Mouse (Mus musculus): Measurements from ENCODE around the gene Dnah2. TPM values are rescaled to one million over a fixed set of nuclear protein-coding genes. Genes with fewer than 3 reads are reported as not detected.

Gene Dnah2
- polyA plus RNA-seq, 1 experiment from 2014 or later, result 6.9 TPM

DNA sequence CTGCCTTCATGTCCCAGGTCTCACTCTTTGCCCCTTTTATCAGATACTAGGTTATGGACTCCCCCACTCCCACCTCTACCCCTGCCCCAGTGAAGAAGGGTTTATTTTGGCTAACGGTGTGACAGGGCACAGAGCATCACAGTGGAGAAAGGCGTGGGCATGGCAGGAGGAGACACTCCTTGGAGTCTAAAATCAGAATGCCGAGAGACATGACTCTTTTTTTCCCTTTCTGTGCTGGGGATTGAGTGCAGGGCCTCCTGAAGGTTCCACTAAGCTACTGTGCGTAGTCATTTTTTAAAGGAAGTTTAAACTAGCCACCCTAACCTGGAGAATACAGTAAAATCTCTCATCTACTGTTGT lies 20.9 kb downstream of the Dnah2 start:
- Histone ChIP-seq H3K36me3 (ENCODE audit: control insufficient read depth, insufficient read depth, low read length) (no peaks in the 10 kb centered on the region), H3K9ac (replicated peaks; ENCODE audit: low read depth, low read length) (no peak overlapping the region), H3K9me3 (ENCODE audit: control insufficient read depth, low read length) (no peaks in the 10 kb centered on the region), H3K4me3 (ENCODE audit: low read depth, low read length) (no peak overlapping the region), H3K4me1 (ENCODE audit: control insufficient read depth, insufficient read depth, low read length) (peaks cover 11% of the 10 kb centered on the region), H3K27ac (ENCODE audit: low read depth, low read length) (peak overlapping the region; percentile 95), H3K27me3 (ENCODE audit: control insufficient read depth, insufficient read depth, low read length) (no peaks in the 10 kb centered on the region), H3K4me2 (ENCODE audit: low read depth, low read length) (no peak overlapping the region)
- 55% methylated on average over 4 of the region's 4 CpGs for WGBS
- no peak for ATAC-seq (ENCODE audit: low read depth)

DNA sequence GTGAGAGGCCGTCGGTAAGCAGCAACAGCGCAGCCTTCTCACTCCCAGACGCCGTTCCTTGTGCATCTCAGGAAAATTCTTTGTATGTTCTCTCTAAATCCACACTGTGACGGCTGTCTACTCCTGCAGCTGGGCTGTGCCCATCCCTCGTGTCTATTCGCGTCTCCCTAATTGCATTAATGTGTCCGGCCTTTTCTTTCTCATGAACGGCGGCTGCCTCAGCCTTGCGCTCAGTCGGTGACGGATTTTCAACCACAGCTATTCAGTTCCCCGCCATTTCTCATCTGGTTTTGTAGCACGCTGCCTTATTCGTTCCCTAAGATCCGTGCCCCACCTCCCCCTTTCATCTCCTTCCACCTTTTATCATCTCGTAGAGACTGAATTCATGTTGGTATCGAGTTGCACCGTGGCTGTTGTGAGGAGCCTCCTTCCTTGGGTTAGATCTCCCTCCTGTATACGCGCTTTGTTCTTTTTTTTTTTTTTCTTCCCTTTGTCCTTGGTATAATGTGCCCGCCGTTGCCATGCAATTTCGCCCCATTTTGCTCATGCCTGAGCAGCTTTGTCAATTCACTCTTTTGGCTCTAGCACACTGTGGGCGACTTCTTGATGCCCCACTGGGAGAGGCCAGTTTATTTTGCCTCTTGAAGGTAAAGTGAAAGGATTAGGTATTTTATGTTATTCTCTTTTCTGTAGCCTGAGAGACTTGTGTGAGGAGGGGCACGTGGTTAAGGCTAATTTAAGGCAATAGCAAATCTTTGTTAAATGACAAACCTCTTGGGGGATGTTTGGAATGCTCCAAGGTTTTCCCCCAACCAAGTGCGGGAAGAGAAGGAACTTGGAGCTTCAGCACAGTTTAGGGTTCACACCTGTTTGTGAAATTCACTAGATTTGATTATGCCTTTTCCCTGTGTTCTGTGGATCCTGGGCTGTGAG lies 21.5 kb downstream of the Dnah2 start:
- WGBS, result 2% methylated on average over 30 of the region's 30 CpGs

DNA sequence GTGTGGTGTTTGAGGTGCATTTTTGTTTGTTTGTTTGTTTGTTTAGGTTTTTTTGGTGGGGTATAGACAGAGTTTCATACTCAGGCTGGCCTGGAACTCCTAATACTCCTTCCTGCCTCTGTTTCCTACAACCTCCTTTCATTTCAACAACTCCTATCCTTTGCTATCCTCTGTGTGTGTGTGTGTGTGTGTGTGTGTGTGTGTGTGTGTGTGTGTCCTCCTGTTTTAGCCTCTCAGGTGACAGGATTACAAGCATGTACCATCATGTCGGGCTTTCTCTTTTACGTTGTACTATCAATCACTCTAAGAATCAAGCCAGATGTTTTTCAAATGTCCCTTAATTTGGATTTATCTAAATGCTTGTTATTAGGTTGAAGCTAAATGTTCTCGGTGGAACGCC lies 22.3 kb downstream of the Dnah2 start:
- Histone ChIP-seq H3K4me2 (ENCODE audit: low read depth, low read length) (peak overlapping the region; percentile 36), H3K9me3 (ENCODE audit: control insufficient read depth, low read length) (no peaks in the 10 kb centered on the region), H3K27me3 (ENCODE audit: control insufficient read depth, insufficient read depth, low read length) (no peaks in the 10 kb centered on the region), H3K4me1 (ENCODE audit: control insufficient read depth, insufficient read depth, low read length) (peaks cover 11% of the 10 kb centered on the region), H3K9ac (replicated peaks; ENCODE audit: low read depth, low read length) (peak overlapping the region; percentile 43), H3K36me3 (ENCODE audit: control insufficient read depth, insufficient read depth, low read length) (no peaks in the 10 kb centered on the region), H3K4me3 (ENCODE audit: low read depth, low read length) (no peak overlapping the region), H3K27ac (ENCODE audit: low read depth, low read length) (peak overlapping the region; percentile 95)
- 0 out of 2 replicates have a peak, but pooled peaks have one; percentile 14 for ATAC-seq (ENCODE audit: low read depth)
- 18% methylated on average over 4 of the region's 4 CpGs for WGBS

More for the DNA sequence above, 21.5 kb downstream of the Dnah2 start:
- Histone ChIP-seq H3K4me3 (ENCODE audit: low read depth, low read length) (peak overlapping the region; percentile 24), H3K9me3 (ENCODE audit: control insufficient read depth, low read length) (no peaks in the 10 kb centered on the region), H3K36me3 (ENCODE audit: control insufficient read depth, insufficient read depth, low read length) (no peaks in the 10 kb centered on the region), H3K9ac (replicated peaks; ENCODE audit: low read depth, low read length) (peak overlapping the region; percentile 43), H3K27me3 (ENCODE audit: control insufficient read depth, insufficient read depth, low read length) (no peaks in the 10 kb centered on the region), H3K4me2 (ENCODE audit: low read depth, low read length) (peak overlapping the region; percentile 36), H3K4me1 (ENCODE audit: control insufficient read depth, insufficient read depth, low read length) (peaks cover 11% of the 10 kb centered on the region), H3K27ac (ENCODE audit: low read depth, low read length) (peak overlapping the region; percentile 95)
- ATAC-seq (ENCODE audit: low read depth), result peak; percentile 46

DNA sequence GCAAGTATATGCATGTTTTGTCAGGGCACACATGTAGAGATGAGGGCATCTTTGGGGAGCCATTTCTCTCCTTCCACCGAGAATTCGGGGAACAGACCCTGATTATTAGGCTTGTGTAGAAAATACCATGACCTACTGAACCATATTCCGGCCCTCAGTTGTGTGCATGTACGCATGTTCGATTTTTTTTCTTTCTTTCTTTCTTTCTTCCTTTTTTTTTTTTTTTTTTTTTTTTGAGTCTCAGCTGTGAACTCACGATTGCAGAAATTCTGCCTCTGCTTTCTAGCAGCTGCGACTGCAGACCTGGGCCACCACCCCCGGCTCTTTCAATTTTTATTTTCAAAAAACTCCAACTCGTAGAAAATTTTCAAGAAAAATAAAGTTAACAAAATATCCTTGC lies 23.2 kb downstream of the Dnah2 start:
- Histone ChIP-seq H3K4me2 (ENCODE audit: low read depth, low read length) (no peak overlapping the region), H3K9me3 (ENCODE audit: control insufficient read depth, low read length) (no peaks in the 10 kb centered on the region), H3K27ac (ENCODE audit: low read depth, low read length) (no peak overlapping the region), H3K36me3 (ENCODE audit: control insufficient read depth, insufficient read depth, low read length) (no peaks in the 10 kb centered on the region), H3K27me3 (ENCODE audit: control insufficient read depth, insufficient read depth, low read length) (no peaks in the 10 kb centered on the region), H3K9ac (replicated peaks; ENCODE audit: low read depth, low read length) (no peak overlapping the region), H3K4me1 (ENCODE audit: control insufficient read depth, insufficient read depth, low read length) (peaks cover 11% of the 10 kb centered on the region), H3K4me3 (ENCODE audit: low read depth, low read length) (no peak overlapping the region)
- 86% methylated on average over 9 of the region's 9 CpGs for WGBS
- no peak for ATAC-seq (ENCODE audit: low read depth)

DNA sequence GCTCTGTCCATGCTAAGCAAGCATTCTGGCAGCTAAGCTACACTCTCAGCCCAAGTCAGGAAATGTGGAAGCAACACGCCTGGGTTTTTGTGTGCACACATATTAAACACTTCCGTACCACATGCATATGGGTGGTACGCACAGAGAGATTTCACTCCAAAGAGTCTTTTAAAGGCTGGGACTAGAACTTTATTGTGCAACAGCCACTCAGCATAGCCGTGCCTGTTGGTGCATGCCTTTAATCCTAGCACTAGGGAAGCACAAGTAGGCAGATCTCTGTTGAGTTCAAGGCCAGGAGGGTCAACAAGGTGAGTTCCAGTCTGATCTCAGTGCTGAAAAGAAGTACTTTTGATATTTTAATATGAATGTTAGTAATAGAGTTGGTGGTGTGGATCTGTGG lies 25.3 kb downstream of the Dnah2 start:
- H3K27me3 ChIP-seq (ENCODE audit: control insufficient read depth, insufficient read depth, low read length), result no peaks in the 10 kb centered on the region
- no peak overlapping the region for H3K27ac ChIP-seq (ENCODE audit: low read depth, low read length)
- ATAC-seq (ENCODE audit: low read depth), result no peak
- H3K4me3 ChIP-seq (ENCODE audit: low read depth, low read length), result no peak overlapping the region
- H3K36me3 ChIP-seq (ENCODE audit: control insufficient read depth, insufficient read depth, low read length), result no peaks in the 10 kb centered on the region
- 93% methylated on average over 4 of the region's 4 CpGs for WGBS
- no peak overlapping the region for H3K4me2 ChIP-seq (ENCODE audit: low read depth, low read length)
- H3K4me1 ChIP-seq (ENCODE audit: control insufficient read depth, insufficient read depth, low read length), result peaks cover 11% of the 10 kb centered on the region
- no peak overlapping the region for H3K9ac ChIP-seq (replicated peaks; ENCODE audit: low read depth, low read length)
- no peaks in the 10 kb centered on the region for H3K9me3 ChIP-seq (ENCODE audit: control insufficient read depth, low read length)

DNA sequence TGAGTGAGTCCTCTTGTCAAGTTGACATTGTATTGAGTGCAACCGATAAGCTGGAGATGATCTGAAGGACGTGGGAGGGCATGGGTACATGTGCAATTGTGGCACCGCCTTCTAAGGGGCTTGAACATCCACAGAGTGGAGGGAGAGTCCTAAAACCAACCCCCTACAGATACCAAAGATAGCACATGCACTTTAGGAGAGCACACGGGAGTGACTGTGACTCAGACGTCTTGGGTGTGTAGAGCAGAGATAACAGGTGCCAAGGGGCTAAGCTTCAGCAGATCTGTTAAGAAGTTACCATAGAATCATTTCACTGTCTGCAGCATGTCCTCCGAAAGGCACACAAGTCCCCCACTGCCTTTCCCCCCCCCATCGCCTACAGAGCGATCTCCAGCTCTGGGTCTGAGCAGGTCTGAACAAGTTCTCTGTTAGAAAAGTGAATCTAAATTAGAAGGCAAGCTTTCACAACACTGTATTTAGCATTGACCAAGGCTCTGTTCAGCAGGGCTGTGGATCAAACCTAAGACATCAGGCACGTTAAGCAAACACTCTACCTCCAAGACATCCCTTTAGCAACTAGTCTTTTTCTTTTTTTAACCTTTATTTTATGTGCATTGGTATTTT lies 27.3 kb downstream of the Dnah2 start:
- Histone ChIP-seq H3K27ac (ENCODE audit: low read depth, low read length) (no peak overlapping the region), H3K27me3 (ENCODE audit: control insufficient read depth, insufficient read depth, low read length) (no peaks in the 10 kb centered on the region), H3K9me3 (ENCODE audit: control insufficient read depth, low read length) (no peaks in the 10 kb centered on the region), H3K9ac (replicated peaks; ENCODE audit: low read depth, low read length) (no peak overlapping the region), H3K36me3 (ENCODE audit: control insufficient read depth, insufficient read depth, low read length) (no peaks in the 10 kb centered on the region), H3K4me3 (ENCODE audit: low read depth, low read length) (no peak overlapping the region), H3K4me2 (ENCODE audit: low read depth, low read length) (no peak overlapping the region), H3K4me1 (ENCODE audit: control insufficient read depth, insufficient read depth, low read length) (no peaks in the 10 kb centered on the region; the same call in 1 of the 2 replicates)
- no peak for ATAC-seq (ENCODE audit: low read depth)
- 91% methylated on average over 9 of the region's 9 CpGs for whole genome bisulfite sequencing

DNA sequence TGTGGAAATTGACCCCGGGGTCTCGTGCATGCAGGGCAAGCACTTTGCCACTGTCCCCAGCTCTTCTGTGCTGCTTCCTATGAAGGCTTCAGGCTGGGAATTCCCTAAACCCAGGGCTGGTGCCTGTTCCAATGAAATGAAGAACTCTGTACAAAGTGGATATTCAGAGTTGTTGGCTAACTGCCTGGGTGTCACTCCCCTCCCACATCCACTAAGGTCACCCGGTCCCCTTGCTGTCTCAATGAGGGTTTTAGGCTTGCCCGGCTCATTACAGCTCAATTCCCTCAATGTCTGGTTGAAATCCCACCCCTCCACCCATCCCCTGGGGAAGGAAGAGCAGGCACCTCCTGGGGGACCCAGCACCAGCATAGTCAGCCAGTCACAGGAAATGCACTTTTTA lies 28.9 kb downstream of the Dnah2 start:
- no peaks in the 10 kb centered on the region for H3K4me1 ChIP-seq (ENCODE audit: control insufficient read depth, insufficient read depth, low read length)
- H3K4me2 ChIP-seq (ENCODE audit: low read depth, low read length), result no peak overlapping the region
- no peaks in the 10 kb centered on the region for H3K36me3 ChIP-seq (ENCODE audit: control insufficient read depth, insufficient read depth, low read length)
- no peak overlapping the region for H3K9ac ChIP-seq (replicated peaks; ENCODE audit: low read depth, low read length)
- no peaks in the 10 kb centered on the region for H3K9me3 ChIP-seq (ENCODE audit: control insufficient read depth, low read length)
- ATAC-seq (ENCODE audit: low read depth), result no peak
- no peak overlapping the region for H3K4me3 ChIP-seq (ENCODE audit: low read depth, low read length)
- no peak overlapping the region for H3K27ac ChIP-seq (ENCODE audit: low read depth, low read length)
- H3K27me3 ChIP-seq (ENCODE audit: control insufficient read depth, insufficient read depth, low read length), result no peaks in the 10 kb centered on the region
- WGBS, result 78% methylated on average over 4 of the region's 4 CpGs

DNA sequence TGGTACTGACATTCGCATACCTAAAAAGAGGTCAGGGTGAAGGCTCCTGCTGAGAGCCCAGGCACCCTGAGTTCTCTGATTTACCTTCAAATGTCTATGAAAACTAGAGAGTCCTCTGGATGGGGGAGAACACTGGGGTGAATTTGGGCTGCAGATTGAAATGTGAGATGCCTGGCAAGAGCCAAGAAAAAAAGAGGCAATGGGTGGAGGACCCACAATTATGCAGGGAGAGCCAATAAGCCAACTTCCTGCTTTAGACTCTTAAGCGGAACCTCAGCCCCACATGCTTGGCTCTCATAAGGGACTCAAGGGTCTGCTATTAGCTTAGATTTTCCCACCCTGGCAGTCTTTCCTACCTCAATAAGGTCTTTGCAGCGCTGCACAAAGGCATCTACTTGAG lies 32.2 kb downstream of the Dnah2 start:
- H3K4me2 ChIP-seq (ENCODE audit: low read depth, low read length), result no peak overlapping the region
- WGBS, result 83% methylated on average over 3 of the region's 3 CpGs
- no peak for ATAC-seq (ENCODE audit: low read depth)
- no peak overlapping the region for H3K4me3 ChIP-seq (ENCODE audit: low read depth, low read length)
- no peak overlapping the region for H3K9ac ChIP-seq (replicated peaks; ENCODE audit: low read depth, low read length)
- no peaks in the 10 kb centered on the region for H3K4me1 ChIP-seq (ENCODE audit: control insufficient read depth, insufficient read depth, low read length)
- H3K27ac ChIP-seq (ENCODE audit: low read depth, low read length), result no peak overlapping the region
- H3K9me3 ChIP-seq (ENCODE audit: control insufficient read depth, low read length), result no peaks in the 10 kb centered on the region
- no peaks in the 10 kb centered on the region for H3K27me3 ChIP-seq (ENCODE audit: control insufficient read depth, insufficient read depth, low read length)
- no peaks in the 10 kb centered on the region for H3K36me3 ChIP-seq (ENCODE audit: control insufficient read depth, insufficient read depth, low read length)

DNA sequence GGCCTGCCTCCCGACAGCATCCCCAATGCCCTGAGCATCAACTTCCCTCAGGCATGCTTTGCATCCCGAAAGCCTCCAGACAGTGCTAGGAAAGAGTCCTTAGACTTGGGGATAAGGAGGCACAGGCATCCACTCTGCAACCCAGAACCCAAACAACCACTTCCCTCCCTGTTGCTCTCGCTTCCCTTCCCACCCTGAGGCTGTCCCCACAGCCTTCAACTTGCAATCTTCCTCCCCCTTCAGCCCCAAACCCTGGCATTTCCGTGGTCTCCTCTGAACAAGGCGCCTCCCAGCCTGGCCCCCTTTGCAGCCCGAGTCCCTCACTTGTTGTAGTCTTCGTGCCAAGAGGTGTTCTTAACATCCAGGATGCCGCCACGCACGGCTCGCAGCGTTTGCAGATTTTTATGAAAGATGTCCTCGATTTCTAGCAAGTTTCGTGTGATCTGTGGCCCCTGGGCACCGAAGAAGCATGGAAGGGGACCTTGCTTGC lies 32.7 kb downstream of the Dnah2 start:
- no peaks in the 10 kb centered on the region for H3K9me3 ChIP-seq (ENCODE audit: control insufficient read depth, low read length)
- ATAC-seq (ENCODE audit: low read depth), result no peak
- no peak overlapping the region for H3K27ac ChIP-seq (ENCODE audit: low read depth, low read length)
- no peak overlapping the region for H3K4me2 ChIP-seq (ENCODE audit: low read depth, low read length)
- no peaks in the 10 kb centered on the region for H3K4me1 ChIP-seq (ENCODE audit: control insufficient read depth, insufficient read depth, low read length)
- no peak overlapping the region for H3K9ac ChIP-seq (replicated peaks; ENCODE audit: low read depth, low read length)
- no peaks in the 10 kb centered on the region for H3K36me3 ChIP-seq (ENCODE audit: control insufficient read depth, insufficient read depth, low read length)
- 75% methylated on average over 15 of the region's 15 CpGs for WGBS
- no peak overlapping the region for H3K4me3 ChIP-seq (ENCODE audit: low read depth, low read length)
- no peaks in the 10 kb centered on the region for H3K27me3 ChIP-seq (ENCODE audit: control insufficient read depth, insufficient read depth, low read length)
